Mouse (Mus musculus) olfactory bulb, adult 2 months (tissue): Measurements from ENCODE around the gene Ccdc137. TPM values are rescaled to one million over a fixed set of nuclear protein-coding genes. Genes with fewer than 3 reads are reported as not detected.

Source experiments
- H3K27ac ChIP-seq: fragments of 200-500 bp; 2 replicates; pipeline ENCODE4 v1.5.1; 2012; ENCODE audit warnings: low read depth, low read length; ENCODE audit not compliant: insufficient read depth
- H3K4me1 ChIP-seq: fragments of 200-500 bp; 2 replicates; pipeline ENCODE4 v1.6.1; 2012; ENCODE audit warnings: low read length; ENCODE audit not compliant: control insufficient read depth, insufficient read depth
- H3K4me3 ChIP-seq: fragments of 200-500 bp; 2 replicates; pipeline ENCODE4 v1.5.1; 2012; ENCODE audit warnings: mild to moderate bottlenecking, low read depth, low read length, moderate library complexity; ENCODE audit not compliant: insufficient read depth
- CTCF ChIP-seq: fragments of 200-500 bp; IDR thresholded peaks from 2 replicates; pipeline ENCODE4 v1.5.1; 2012; ENCODE audit warnings: low read depth, mild to moderate bottlenecking, low read length, moderate library complexity; ENCODE audit not compliant: insufficient read depth
- POLR2A ChIP-seq: fragments of 200-500 bp; IDR thresholded peaks from 2 replicates; pipeline ENCODE4 v1.6.1; 2012; ENCODE audit warnings: mild to moderate bottlenecking, low read depth, low read length, moderate library complexity; ENCODE audit not compliant: insufficient read depth
- WGBS: fragments of 180-500 bp; shearing (Covaris S2); methylation state at CpG from one replicate; pipeline ENCODE4 v1.1.7; 2018; 5-methylcytosine and 5-hydroxymethylcytosine counted together
- polyA plus RNA-seq: library from polyadenylated mRNA; stranded (reverse); fragments of >200 nt; gene quantifications from 2 replicates; pipeline ENCODE4 v1.2.4, GENCODE M21; 2012; ENCODE audit warnings: low replicate concordance; ENCODE audit not compliant: missing spikeins, insufficient read depth, insufficient read length

Gene Ccdc137
- polyA plus RNA-seq, 1 experiment = not detected

- Histone ChIP-seq H3K4me1 (peaks cover 5% of the 10 kb centered on the region), H3K4me3 (no peak overlapping the region), H3K27ac (no peak overlapping the region)
- no peak for TF ChIP-seq CTCF
- no peak for TF ChIP-seq POLR2A
- WGBS = 88% methylated on average over 13 of the region's 13 CpGs
These were observed 49.8 kb downstream of the Ccdc137 start for GRCm38 (mm10) chr11:120507611-120508289.

GRCm38 (mm10) chr11:120508290-120508870 lies 50.5 kb downstream of the Ccdc137 start:
- no peak overlapping the region for H3K4me3 ChIP-seq
- WGBS = 77% methylated on average over 9 of the region's 9 CpGs
- peaks cover 5% of the 10 kb centered on the region for H3K4me1 ChIP-seq
- H3K27ac ChIP-seq = no peak overlapping the region
- TF ChIP-seq POLR2A = no peak
- no peak for TF ChIP-seq CTCF

GRCm38 (mm10) chr11:120509940-120510339 lies 52.0 kb downstream of the Ccdc137 start:
- Histone ChIP-seq H3K4me1 (peaks cover 5% of the 10 kb centered on the region), H3K4me3 (no peak overlapping the region), H3K27ac (no peak overlapping the region)
- TF ChIP-seq CTCF (no peak), POLR2A (no peak)
- 60% methylated on average over 4 of the region's 4 CpGs for WGBS

DNA sequence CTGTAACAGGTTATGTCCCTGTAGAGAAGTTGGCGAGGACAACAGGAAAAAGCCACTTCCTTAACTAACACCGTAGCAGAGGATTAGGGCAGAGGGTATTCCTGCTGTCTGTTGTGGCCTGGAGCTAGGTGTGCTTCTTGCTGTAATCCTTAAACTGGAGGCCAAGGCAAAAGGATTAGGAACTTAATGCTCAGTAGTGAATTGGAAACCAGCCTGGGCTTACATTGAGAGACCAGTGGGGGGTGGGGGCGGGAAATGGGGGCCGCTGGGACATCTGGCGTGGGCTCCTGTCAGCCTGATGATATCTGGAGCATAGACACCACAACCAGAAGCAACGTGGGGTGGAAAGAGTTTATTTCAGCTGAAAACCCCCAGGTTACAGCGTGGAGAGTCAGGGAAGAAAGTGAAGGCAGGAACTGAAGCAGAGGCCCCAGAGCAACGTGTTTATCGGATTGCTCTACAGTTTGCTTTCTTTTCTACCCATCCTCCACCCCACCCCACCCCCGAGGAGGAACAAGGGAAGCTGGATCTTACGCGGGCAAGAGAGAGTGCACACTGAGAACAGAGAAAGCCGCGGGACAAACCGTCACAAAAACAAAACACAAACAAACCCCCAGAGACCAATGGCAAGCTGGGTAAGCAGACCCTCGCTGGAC lies 52.6 kb downstream of the Ccdc137 start:
- Histone ChIP-seq H3K4me3 (peak overlapping the region; percentile 11; the same call in 1 of the 2 replicates), H3K27ac (no peak overlapping the region), H3K4me1 (peaks cover 5% of the 10 kb centered on the region)
- 8% methylated on average over 16 of the region's 16 CpGs for WGBS
- TF ChIP-seq CTCF = no peak
- no peak for TF ChIP-seq POLR2A

DNA sequence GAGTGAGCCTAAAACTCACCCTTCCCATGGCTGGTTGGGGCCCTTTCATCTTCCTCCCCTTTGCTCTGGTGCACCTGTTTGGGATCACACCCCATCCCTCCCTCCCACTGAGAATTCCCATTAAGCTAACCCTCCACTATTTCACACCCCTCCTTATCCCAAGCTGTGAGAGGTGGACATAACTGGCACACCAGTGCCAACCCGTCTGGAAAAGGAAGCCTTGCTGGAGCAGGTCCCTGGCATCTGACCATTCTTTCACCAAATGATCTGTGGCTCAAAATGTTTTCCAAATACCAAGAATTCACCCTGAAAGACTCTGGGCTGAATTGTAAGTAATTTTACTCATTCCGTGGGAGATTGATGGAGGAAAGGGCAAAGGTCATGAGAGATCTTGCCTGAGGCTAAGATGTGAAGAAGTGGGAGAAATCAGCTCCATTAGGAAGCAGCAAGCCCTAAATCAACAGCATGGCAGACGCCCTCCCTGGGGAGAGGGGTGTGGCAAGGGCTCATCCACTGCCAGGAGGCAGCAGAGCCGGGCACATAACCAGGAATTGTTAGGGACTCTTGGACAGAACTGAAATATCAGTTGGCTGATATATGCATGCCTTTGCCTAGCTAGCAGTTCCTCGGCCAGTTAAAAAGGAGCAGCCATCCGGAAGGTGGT lies 55.0 kb downstream of the Ccdc137 start:
- TF ChIP-seq CTCF (no peak), POLR2A (no peak)
- Histone ChIP-seq H3K27ac (no peak overlapping the region), H3K4me1 (peaks cover 6% of the 10 kb centered on the region), H3K4me3 (no peak overlapping the region)
- WGBS = 45% methylated on average over 6 of the region's 6 CpGs

Other genes starting within 250 kb of the Ccdc137 start
- gene Bahcc1, start 225.2 kb upstream of the Ccdc137 start, polyA plus RNA-seq = not detected in 2 replicates
- 702 and 785 TPM in 2 replicates for gene Actg1, start 109.6 kb upstream of the Ccdc137 start, polyA plus RNA-seq
- not detected in 2 replicates for gene Fscn2, start 96.6 kb upstream of the Ccdc137 start, polyA plus RNA-seq
- not detected in 2 replicates for gene Faap100, start 79.4 kb upstream of the Ccdc137 start, polyA plus RNA-seq
- gene Nploc4, start 20.4 kb upstream of the Ccdc137 start, polyA plus RNA-seq = not detected in 2 replicates
- gene Tspan10, start 15.5 kb upstream of the Ccdc137 start, polyA plus RNA-seq = not detected in 2 replicates
- gene Pde6g, start 4.6 kb upstream of the Ccdc137 start, polyA plus RNA-seq = not detected in 2 replicates
- gene Oxld1, start within 50 bp of the Ccdc137 start, polyA plus RNA-seq = not detected in 2 replicates
- gene Arl16, start 9.5 kb downstream of the Ccdc137 start, polyA plus RNA-seq = not detected in 2 replicates
- not detected in 2 replicates for gene Mrpl12, start 26.5 kb downstream of the Ccdc137 start, polyA plus RNA-seq
- not detected in 2 replicates for gene Slc25a10, start 33.7 kb downstream of the Ccdc137 start, polyA plus RNA-seq
- not detected in 2 replicates for gene Gcgr, start 72.6 kb downstream of the Ccdc137 start, polyA plus RNA-seq
- gene Mcrip1, start 91.6 kb downstream of the Ccdc137 start, polyA plus RNA-seq = not detected in 2 replicates
- gene Ppp1r27, start 93.0 kb downstream of the Ccdc137 start, polyA plus RNA-seq = not detected in 2 replicates
- 309 TPM in 1 of 2 replicates, not detected in the other for gene P4hb, start 115.1 kb downstream of the Ccdc137 start, polyA plus RNA-seq
- 143 TPM in 1 of 2 replicates, not detected in the other for gene Arhgdia, start 123.5 kb downstream of the Ccdc137 start, polyA plus RNA-seq
- not detected in 2 replicates for gene Alyref, start 140.2 kb downstream of the Ccdc137 start, polyA plus RNA-seq
- not detected in 2 replicates for gene Anapc11, start 140.3 kb downstream of the Ccdc137 start, polyA plus RNA-seq
- gene Npb, start 150.4 kb downstream of the Ccdc137 start, polyA plus RNA-seq = not detected in 2 replicates
- not detected in 2 replicates for gene Pcyt2, start 159.8 kb downstream of the Ccdc137 start, polyA plus RNA-seq
- gene Sirt7, start 167.1 kb downstream of the Ccdc137 start, polyA plus RNA-seq = not detected in 2 replicates
- gene Mafg, start 175.5 kb downstream of the Ccdc137 start, polyA plus RNA-seq = 234 TPM in 1 of 2 replicates, not detected in the other
- gene Pycr1, start 185.7 kb downstream of the Ccdc137 start, polyA plus RNA-seq = not detected in 2 replicates
- gene Myadml2, start 190.0 kb downstream of the Ccdc137 start, polyA plus RNA-seq = not detected in 2 replicates
- not detected in 2 replicates for gene Notum, start 203.1 kb downstream of the Ccdc137 start, polyA plus RNA-seq
- not detected in 2 replicates for gene Aspscr1, start 214.9 kb downstream of the Ccdc137 start, polyA plus RNA-seq